Mouse (Mus musculus) ES-E14 (cell line): Measurements from ENCODE around the gene Trip10. TPM values are rescaled to one million over a fixed set of nuclear protein-coding genes. Genes with fewer than 3 reads are reported as not detected.
A peak's percentile ranks its signal among the peaks of the same experiment; 100 is the strongest.

Source experiments
- DNase-seq: peaks from one replicate; pipeline ENCODE4 v3.0.0-alpha.2; 2013; ENCODE audit warnings: low read depth, low spot score
- H3K27ac ChIP-seq: 2 replicates; pipeline ENCODE4 v1.5.1; 2012; ENCODE audit warnings: low read depth, mild to moderate bottlenecking, low read length, moderate library complexity, mixed read lengths; ENCODE audit not compliant: poor library complexity, insufficient read depth, severe bottlenecking
- H3K36me3 ChIP-seq: 2 replicates; pipeline ENCODE4 v1.6.1; 2012; ENCODE audit warnings: mild to moderate bottlenecking, low read length, moderate library complexity, mixed read lengths; ENCODE audit not compliant: control insufficient read depth, poor library complexity, insufficient read depth, severe bottlenecking
- H3K4me1 ChIP-seq, 2 experiments: fragments of 150-350 bp in 1 of 2; sonication (generic) in 1 of 2; 2 replicates each; pipeline ENCODE4 v1.6.1; 2012; ENCODE audit warnings: low read length in 2 of 2, mild to moderate bottlenecking in 1 of 2, mixed read lengths in 1 of 2; ENCODE audit not compliant: control insufficient read depth in 2 of 2, insufficient read depth in 2 of 2, poor library complexity in 1 of 2
- H3K4me3 ChIP-seq, 2 experiments: fragments of 150-350 bp in 1 of 2; sonication (generic) in 1 of 2; 2 replicates each; pipeline ENCODE4 v1.5.1; 2012; ENCODE audit warnings: low read length in 2 of 2, low read depth in 1 of 2, mild to moderate bottlenecking in 1 of 2, mixed read lengths in 1 of 2; ENCODE audit not compliant: insufficient read depth in 1 of 2, poor library complexity in 1 of 2, severe bottlenecking in 1 of 2
- H3K9ac ChIP-seq: 2 replicates; pipeline ENCODE4 v1.6.1; 2012; ENCODE audit warnings: low read depth, mild to moderate bottlenecking, low read length, mixed read lengths; ENCODE audit not compliant: poor library complexity, insufficient read depth, severe bottlenecking
- H3K9me3 ChIP-seq: fragments of 150-350 bp; sonication (generic); 2 replicates; pipeline ENCODE4 v1.6.1; 2012; ENCODE audit warnings: low read depth, mild to moderate bottlenecking, low read length; ENCODE audit not compliant: control insufficient read depth, insufficient read depth
- CHD2 ChIP-seq: IDR thresholded peaks from 2 replicates; pipeline ENCODE4 v1.6.1; 2014; ENCODE audit warnings: mild to moderate bottlenecking, low read depth, low read length, inconsistent platforms
- HCFC1 ChIP-seq: IDR thresholded peaks from 2 replicates; pipeline ENCODE4 v1.6.1; 2012; ENCODE audit warnings: low read length, inconsistent platforms, borderline replicate concordance; ENCODE audit not compliant: insufficient read depth
- MAFK ChIP-seq: IDR thresholded peaks from 2 replicates; pipeline ENCODE4 v1.6.1; 2014; ENCODE audit warnings: mild to moderate bottlenecking, low read depth, low read length, inconsistent platforms; ENCODE audit not compliant: insufficient read depth
- ZC3H11A ChIP-seq: IDR thresholded peaks from 2 replicates; pipeline ENCODE4 v1.6.1; 2012; ENCODE audit warnings: low read depth, mild to moderate bottlenecking, inconsistent platforms, low read length, borderline replicate concordance
- ZNF384 ChIP-seq: IDR thresholded peaks from 2 replicates; pipeline ENCODE4 v1.6.1; 2012; ENCODE audit warnings: low read depth, low read length, inconsistent platforms
- in situ Hi-C, 2 experiments: fragments of 600-800 bp; cut with MboI; formaldehyde crosslinking; loops; one replicate each; pipeline ENCODE4 v1.15.1; 2025; ENCODE audit warnings: low sequenced_read_pairs in 2 of 2, inconsistent platforms in 1 of 2; ENCODE audit not compliant: unreplicated experiment in 2 of 2
- total RNA-seq: library from RNA; depleted of rRNA; stranded (reverse); fragments of 300-350 nt; gene quantifications from 2 replicates; pipeline ENCODE4 v1.2.3, GENCODE M21; 2012

The Trip10 gene
- total RNA-seq, 1 experiment, result 40.6 TPM

DNA sequence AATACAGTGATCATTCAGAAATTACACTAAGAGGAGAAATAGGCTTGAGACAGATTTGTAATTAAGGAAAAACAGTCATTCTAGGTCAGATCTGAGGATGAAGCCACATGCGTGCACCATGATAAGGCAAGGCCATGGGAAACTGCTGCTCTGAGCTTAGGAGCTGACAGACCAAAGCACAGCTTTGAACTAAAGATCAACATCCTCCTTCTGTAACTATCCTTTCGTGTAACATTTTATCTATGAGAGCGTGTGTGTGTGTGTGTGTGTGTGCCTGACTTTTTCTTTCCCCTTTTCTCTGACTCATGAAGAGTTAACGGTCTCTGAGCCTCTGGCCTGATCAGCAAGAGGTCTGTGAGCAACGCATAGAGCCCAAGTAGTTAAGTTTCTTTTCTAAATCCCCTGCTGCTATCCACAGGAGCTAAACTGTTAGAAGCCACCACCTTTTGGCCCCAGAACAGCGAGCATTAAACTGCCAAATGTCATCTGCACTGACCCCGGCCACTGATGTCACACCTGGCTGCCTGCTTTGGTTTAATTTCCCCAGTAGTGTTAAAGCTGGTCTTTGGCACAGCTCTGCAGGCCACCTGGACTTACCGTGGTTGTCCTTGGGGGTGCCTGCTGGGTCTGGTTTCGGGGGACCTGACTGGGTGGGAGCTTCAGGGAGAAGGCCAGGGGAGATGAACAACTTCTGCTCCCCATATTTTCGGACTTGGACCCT lies 5.4 kb upstream of the Trip10 start:
- Histone ChIP-seq H3K9me3 (no peaks in the 10 kb centered on the region), H3K9ac (no peak overlapping the region), H3K4me1 (peaks cover 0 to 4% of the 10 kb centered on the region in 2 experiments; a peak in 2 of 4 replicates), H3K27ac (no peak overlapping the region), H3K4me3 (no peak overlapping the region), H3K36me3 (peaks cover 11% of the 10 kb centered on the region; the same call in 1 of the 2 replicates)
- in situ Hi-C loops, result no loop called here
- DNase-seq, result no peak
- TF ChIP-seq ZNF384 (no peak), MAFK (no peak), ZC3H11A (no peak), HCFC1 (no peak), CHD2 (no peak)

DNA sequence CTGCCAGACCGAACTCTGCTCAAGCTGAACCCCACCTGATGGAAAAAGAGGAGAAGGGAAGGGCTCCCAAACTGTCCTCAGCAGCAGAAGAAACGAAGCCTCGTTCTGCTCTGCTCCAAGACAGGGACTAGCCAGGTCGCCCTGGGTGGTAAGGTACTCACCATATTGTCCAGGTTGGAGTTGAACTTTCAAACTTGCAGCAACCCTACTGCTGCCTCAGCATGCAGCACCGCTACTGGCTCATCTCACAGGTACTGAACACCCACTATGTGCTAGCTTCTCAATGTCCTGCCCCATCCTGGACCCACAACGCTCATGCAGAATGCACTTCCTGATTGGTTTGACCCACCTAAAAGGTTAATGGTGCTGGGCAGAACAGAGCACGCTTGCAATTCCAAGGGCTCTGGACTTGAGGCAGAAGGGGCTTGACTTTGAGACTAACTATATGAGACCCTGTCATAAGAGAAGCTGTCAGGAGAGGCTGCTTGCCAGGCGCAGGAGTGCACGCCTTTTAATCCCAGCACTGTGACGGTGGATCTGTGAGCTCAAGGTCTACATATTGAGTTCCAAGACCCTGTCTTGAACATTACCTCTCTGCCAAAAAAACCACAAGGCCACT lies 3.8 kb upstream of the Trip10 start:
- peaks cover 0 to 5% of the 10 kb centered on the region in 2 experiments; a peak in 2 of 4 replicates for H3K4me1 ChIP-seq
- in situ Hi-C loops, result no loop called here
- TF ChIP-seq CHD2 (no peak), MAFK (no peak), ZNF384 (no peak), HCFC1 (no peak), ZC3H11A (no peak)

DNA sequence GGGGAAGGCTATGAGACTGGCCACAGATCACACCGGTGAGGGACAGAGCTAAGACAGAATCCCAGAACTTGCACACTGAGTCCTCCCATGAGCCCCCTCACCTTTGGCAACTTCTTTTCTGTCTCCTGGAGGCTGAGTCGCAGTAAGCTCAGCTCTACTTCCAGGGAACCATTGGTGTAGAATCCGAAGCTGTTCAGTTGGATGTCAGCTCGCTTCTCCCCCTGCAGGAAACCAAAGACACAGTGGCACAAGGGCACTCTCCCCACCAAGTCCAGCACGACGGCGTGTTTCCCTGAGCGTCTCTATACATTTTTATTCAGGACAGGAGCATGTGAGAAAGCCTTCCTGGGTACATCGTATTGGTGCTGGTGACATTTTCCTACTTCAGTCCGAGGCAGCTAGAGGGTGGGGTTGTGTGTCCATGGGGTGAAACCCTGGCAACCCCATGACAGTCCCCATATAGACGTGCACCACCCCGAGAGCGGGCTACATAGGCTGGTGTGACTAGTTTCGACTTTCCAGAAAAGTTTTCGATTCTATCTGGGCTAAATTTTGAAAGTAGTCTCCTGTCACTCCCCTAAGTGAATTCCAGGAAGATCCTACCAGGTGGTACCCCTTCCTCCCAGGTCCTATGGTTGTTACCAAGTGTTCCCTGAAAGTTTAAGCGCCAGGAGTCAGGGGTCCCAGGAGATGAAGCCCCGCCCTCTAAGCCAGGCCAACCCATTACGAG lies 2.4 kb upstream of the Trip10 start:
- Histone ChIP-seq H3K36me3 (peaks cover 9% of the 10 kb centered on the region; the same call in 1 of the 2 replicates), H3K9ac (peak overlapping the region; percentile 87), H3K9me3 (no peaks in the 10 kb centered on the region), H3K27ac (no peak overlapping the region), H3K4me3 (peak overlapping the region; percentile 77 to 84), H3K4me1 (peaks cover 0 to 11% of the 10 kb centered on the region in 2 experiments; a peak in 3 of 4 replicates)
- in situ Hi-C loops, result no loop called here
- no peak for DNase-seq
- TF ChIP-seq ZC3H11A (no peak), CHD2 (no peak), ZNF384 (no peak), HCFC1 (0 out of 2 replicates have a peak, but pooled peaks have one; percentile 13), MAFK (no peak)

More for the DNA sequence above, 3.8 kb upstream of the Trip10 start:
- Histone ChIP-seq H3K27ac (no peak overlapping the region), H3K9me3 (no peaks in the 10 kb centered on the region), H3K4me3 (no peak overlapping the region), H3K9ac (no peak overlapping the region), H3K36me3 (peaks cover 11% of the 10 kb centered on the region; the same call in 1 of the 2 replicates)
- DNase-seq, result no peak

DNA sequence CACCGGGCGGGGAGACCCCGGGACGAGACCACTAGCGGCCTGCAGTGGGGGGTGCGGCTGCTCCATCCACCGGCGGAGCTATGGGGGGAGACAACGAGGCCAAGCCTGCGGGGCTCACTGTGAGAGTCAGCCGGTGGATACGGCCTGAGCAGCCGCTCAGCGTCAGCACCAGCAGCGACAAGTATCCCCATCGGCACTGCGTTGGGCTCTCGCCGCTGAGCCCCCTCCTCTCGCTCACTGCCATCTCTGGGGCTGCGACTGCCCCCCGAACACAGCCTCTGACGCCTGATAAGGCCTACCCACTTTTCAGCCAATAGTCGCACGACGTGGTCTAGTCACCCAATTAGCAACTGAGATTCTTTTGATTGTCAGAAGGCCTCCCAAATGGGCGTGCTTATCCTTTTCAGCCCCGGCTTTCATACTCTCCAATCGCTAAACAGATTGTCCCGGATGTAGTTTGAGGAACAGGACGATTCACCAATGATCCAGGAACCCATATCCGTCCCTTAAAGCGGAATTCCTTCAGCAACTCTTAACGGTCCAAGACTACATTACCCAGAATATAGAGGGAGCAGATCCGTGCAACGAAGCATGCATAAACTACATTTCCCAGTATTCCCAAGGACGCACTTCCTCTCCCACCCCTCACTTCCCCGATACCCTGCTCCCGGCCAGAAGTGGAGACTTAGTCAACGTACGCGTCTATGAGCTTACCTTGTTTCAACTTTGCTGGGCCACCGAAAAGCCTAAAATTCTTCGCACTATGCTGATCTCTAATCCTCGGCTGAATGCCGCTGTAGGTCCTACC lies 1.7 kb upstream of the Trip10 start:
- in situ Hi-C loops, result no loop called here
- H3K4me3 ChIP-seq, result peak overlapping the region; percentile 77 to 87
- H3K9ac ChIP-seq, result peak overlapping the region; percentile 87
- peaks cover 6% of the 10 kb centered on the region; the same call in 1 of the 2 replicates for H3K36me3 ChIP-seq
- H3K27ac ChIP-seq, result peak overlapping the region; percentile 41
- peaks cover 0 to 11% of the 10 kb centered on the region in 2 experiments; a peak in 3 of 4 replicates for H3K4me1 ChIP-seq
- no peaks in the 10 kb centered on the region for H3K9me3 ChIP-seq
- DNase-seq, result peak; percentile 95
- TF ChIP-seq CHD2 (peak; percentile 91), ZC3H11A (no peak), HCFC1 (peak; percentile 98), MAFK (no peak), ZNF384 (no peak)
